Mouse (Mus musculus): ENCODE results near the gene Tnpo2. TPM values are rescaled to one million over a fixed set of nuclear protein-coding genes. Genes with fewer than 3 reads are reported as not detected.

The Tnpo2 gene
- polyA plus RNA-seq, 1 experiment from 2014 or later = 8.2 TPM

GRCm38 (mm10) chr8:85088771-85089170 lies 52.1 kb downstream of the Tnpo2 start:
- WGBS (ENCODE audit: insufficient replicate concordance) = 58% methylated on average over 2 of the region's 2 CpGs
- no peak for TF ChIP-seq CTCF (IDR thresholded peaks at IDR 0.05; ENCODE audit: low read depth)
- TF ChIP-seq EP300 (IDR thresholded peaks at IDR 0.05; ENCODE audit: low read depth) = no peak
- Histone ChIP-seq H3K4me1 (ENCODE audit: insufficient read depth) (peaks cover 6% of the 10 kb centered on the region; the same call in 1 of the 2 replicates), H3K36me3 (replicated peaks; ENCODE audit: insufficient read depth, low read length) (peaks cover 49% of the 10 kb centered on the region), H3K4me3 (ENCODE audit: low read depth, low read length) (no peak overlapping the region), H3K27me3 (ENCODE audit: insufficient read depth, low read length) (no peaks in the 10 kb centered on the region), H3K4me2 (ENCODE audit: low read depth, low read length) (no peak overlapping the region), H3K9me3 (ENCODE audit: low read length) (no peaks in the 10 kb centered on the region), H3K27ac (ENCODE audit: low read depth) (no peak overlapping the region), H3K9ac (replicated peaks) (no peak overlapping the region)
- ATAC-seq (no peak), DNase-seq (no peak)

- no peak for TF ChIP-seq CTCF (IDR thresholded peaks at IDR 0.05; ENCODE audit: low read depth)
- no peak for TF ChIP-seq EP300 (IDR thresholded peaks at IDR 0.05; ENCODE audit: low read depth)
- Histone ChIP-seq H3K4me1 (ENCODE audit: insufficient read depth) (no peaks in the 10 kb centered on the region), H3K4me2 (ENCODE audit: low read depth, low read length) (no peak overlapping the region), H3K4me3 (ENCODE audit: low read depth, low read length) (no peak overlapping the region), H3K36me3 (replicated peaks; ENCODE audit: insufficient read depth, low read length) (peaks cover 59% of the 10 kb centered on the region), H3K9ac (replicated peaks) (no peak overlapping the region), H3K27ac (ENCODE audit: low read depth) (no peak overlapping the region), H3K27me3 (ENCODE audit: insufficient read depth, low read length) (no peaks in the 10 kb centered on the region), H3K9me3 (ENCODE audit: low read length) (no peaks in the 10 kb centered on the region)
- no peak for ATAC-seq
- WGBS (ENCODE audit: insufficient replicate concordance) = 80% methylated on average over 11 of the region's 11 CpGs
- DNase-seq = no peak
Measured at GRCm38 (mm10) chr8:85090856-85091255, 54.1 kb downstream of the Tnpo2 start.

GRCm38 (mm10) chr8:85091526-85092090 lies 54.9 kb downstream of the Tnpo2 start:
- no peak for ATAC-seq
- WGBS (ENCODE audit: insufficient replicate concordance) = 71% methylated on average over 21 of the region's 21 CpGs
- H3K27ac ChIP-seq (ENCODE audit: low read depth) = no peak overlapping the region
- no peak for DNase-seq
- no peak overlapping the region for H3K4me2 ChIP-seq (ENCODE audit: low read depth, low read length)
- no peak overlapping the region for H3K9ac ChIP-seq (replicated peaks)
- no peaks in the 10 kb centered on the region for H3K27me3 ChIP-seq (ENCODE audit: insufficient read depth, low read length)
- H3K9me3 ChIP-seq (ENCODE audit: low read length) = no peaks in the 10 kb centered on the region
- no peaks in the 10 kb centered on the region for H3K4me1 ChIP-seq (ENCODE audit: insufficient read depth)
- H3K4me3 ChIP-seq (ENCODE audit: low read depth, low read length) = no peak overlapping the region
- TF ChIP-seq EP300 (IDR thresholded peaks at IDR 0.05; ENCODE audit: low read depth) (no peak), CTCF (IDR thresholded peaks at IDR 0.05; ENCODE audit: low read depth) (no peak)
- peaks cover 64% of the 10 kb centered on the region for H3K36me3 ChIP-seq (replicated peaks; ENCODE audit: insufficient read depth, low read length)

- Histone ChIP-seq H3K4me1 (ENCODE audit: insufficient read depth) (no peaks in the 10 kb centered on the region), H3K9me3 (ENCODE audit: low read length) (no peaks in the 10 kb centered on the region), H3K27ac (ENCODE audit: low read depth) (no peak overlapping the region), H3K9ac (replicated peaks) (no peak overlapping the region), H3K27me3 (ENCODE audit: insufficient read depth, low read length) (no peaks in the 10 kb centered on the region), H3K4me3 (ENCODE audit: low read depth, low read length) (no peak overlapping the region), H3K4me2 (ENCODE audit: low read depth, low read length) (no peak overlapping the region), H3K36me3 (replicated peaks; ENCODE audit: insufficient read depth, low read length) (peaks cover 53% of the 10 kb centered on the region)
- ATAC-seq (no peak), DNase-seq (no peak)
- 91% methylated on average over 13 of the region's 13 CpGs for WGBS (ENCODE audit: insufficient replicate concordance)
- TF ChIP-seq EP300 (IDR thresholded peaks at IDR 0.05; ENCODE audit: low read depth) (no peak), CTCF (IDR thresholded peaks at IDR 0.05; ENCODE audit: low read depth) (no peak)
Measured at GRCm38 (mm10) chr8:85095051-85095450, 58.3 kb downstream of the Tnpo2 start.

- WGBS (ENCODE audit: insufficient replicate concordance) = 93% methylated on average over 7 of the region's 7 CpGs
- peaks cover 53% of the 10 kb centered on the region for H3K36me3 ChIP-seq (replicated peaks; ENCODE audit: insufficient read depth, low read length)
- no peaks in the 10 kb centered on the region for H3K4me1 ChIP-seq (ENCODE audit: insufficient read depth)
- DNase-seq (no peak), ATAC-seq (no peak)
- H3K9me3 ChIP-seq (ENCODE audit: low read length) = no peaks in the 10 kb centered on the region
- no peaks in the 10 kb centered on the region for H3K27me3 ChIP-seq (ENCODE audit: insufficient read depth, low read length)
- no peak overlapping the region for H3K4me3 ChIP-seq (ENCODE audit: low read depth, low read length)
- no peak overlapping the region for H3K9ac ChIP-seq (replicated peaks)
- TF ChIP-seq CTCF (IDR thresholded peaks at IDR 0.05; ENCODE audit: low read depth) = no peak
- H3K27ac ChIP-seq (ENCODE audit: low read depth) = no peak overlapping the region
- no peak overlapping the region for H3K4me2 ChIP-seq (ENCODE audit: low read depth, low read length)
Measured at GRCm38 (mm10) chr8:85095566-85095965, 58.9 kb downstream of the Tnpo2 start.

- Histone ChIP-seq H3K4me2 (ENCODE audit: low read depth, low read length) (no peak overlapping the region), H3K9me3 (ENCODE audit: low read length) (no peaks in the 10 kb centered on the region), H3K27ac (ENCODE audit: low read depth) (no peak overlapping the region), H3K4me1 (ENCODE audit: insufficient read depth) (no peaks in the 10 kb centered on the region), H3K9ac (replicated peaks) (no peak overlapping the region), H3K4me3 (ENCODE audit: low read depth, low read length) (no peak overlapping the region), H3K27me3 (ENCODE audit: insufficient read depth, low read length) (no peaks in the 10 kb centered on the region), H3K36me3 (replicated peaks; ENCODE audit: insufficient read depth, low read length) (peaks cover 47% of the 10 kb centered on the region)
- ATAC-seq = no peak
- WGBS (ENCODE audit: insufficient replicate concordance) = 88% methylated on average over 16 of the region's 16 CpGs
- DNase-seq = no peak
- TF ChIP-seq EP300 (IDR thresholded peaks at IDR 0.05; ENCODE audit: low read depth) (no peak), CTCF (IDR thresholded peaks at IDR 0.05; ENCODE audit: low read depth) (no peak)
Measured at GRCm38 (mm10) chr8:85096196-85096595, 59.5 kb downstream of the Tnpo2 start.

GRCm38 (mm10) chr8:85096850-85097249 lies 60.1 kb downstream of the Tnpo2 start:
- H3K9ac ChIP-seq (replicated peaks) = no peak overlapping the region
- peaks cover 45% of the 10 kb centered on the region for H3K36me3 ChIP-seq (replicated peaks; ENCODE audit: insufficient read depth, low read length)
- no peak overlapping the region for H3K27ac ChIP-seq (ENCODE audit: low read depth)
- no peak overlapping the region for H3K4me3 ChIP-seq (ENCODE audit: low read depth, low read length)
- no peaks in the 10 kb centered on the region for H3K27me3 ChIP-seq (ENCODE audit: insufficient read depth, low read length)
- H3K4me1 ChIP-seq (ENCODE audit: insufficient read depth) = no peaks in the 10 kb centered on the region
- 78% methylated on average over 4 of the region's 4 CpGs for WGBS (ENCODE audit: insufficient replicate concordance)
- ATAC-seq (no peak), DNase-seq (no peak)
- H3K4me2 ChIP-seq (ENCODE audit: low read depth, low read length) = no peak overlapping the region
- TF ChIP-seq EP300 (IDR thresholded peaks at IDR 0.05; ENCODE audit: low read depth) (no peak), CTCF (IDR thresholded peaks at IDR 0.05; ENCODE audit: low read depth) (no peak)
- 0 out of 2 replicates have a peak, but pooled peaks cover 2% of the 10 kb centered on the region for H3K9me3 ChIP-seq (ENCODE audit: low read length)

Measured in liver, postnatal 0 days (tissue).